In the genomic region with DNA sequence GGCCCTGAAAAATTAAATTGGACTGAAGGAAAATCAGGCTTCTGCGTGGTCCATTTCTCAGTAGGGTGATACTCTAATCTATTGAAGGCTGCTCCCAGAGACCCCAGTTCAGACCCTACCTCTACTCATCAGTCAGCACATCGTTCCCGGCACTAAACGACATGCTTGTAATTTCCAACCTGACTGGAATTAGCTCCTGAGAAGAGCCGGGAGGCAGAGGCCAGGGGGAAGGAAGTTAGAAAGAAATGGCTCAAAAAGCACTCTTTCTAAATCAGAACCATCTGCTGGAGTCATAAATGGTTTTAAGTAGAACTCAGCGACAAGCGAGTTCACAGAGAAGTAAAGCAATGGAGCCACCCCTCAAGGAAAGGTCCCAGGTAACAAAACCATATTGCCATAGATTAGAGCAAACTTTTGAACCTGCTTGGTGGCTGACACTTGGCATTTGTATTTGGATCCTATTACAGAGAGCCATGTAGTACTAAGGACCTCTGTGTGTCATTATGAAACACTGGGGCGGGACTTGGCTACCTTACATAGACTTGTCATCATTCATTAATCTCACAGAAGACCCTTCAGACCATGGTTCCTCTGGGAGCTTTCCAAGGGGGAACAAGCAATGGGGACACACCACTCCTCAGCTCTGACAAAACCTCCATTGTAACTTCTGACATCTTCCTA, we compare ENCODE assay signal across 17 mouse cellular contexts.
DNase-seq lines count a peak whose midpoint lies in the region; ATAC-seq and TF ChIP-seq lines count a peak whose summit lies in the region.
"Had no signal": no experiment of that assay in that cellular context is flagged by ENCODE, and none has a peak within 500 bp of the region (broad histone marks: within the 10 kb centered on the region; RNA-seq: fewer than 3 reads in every experiment).

No protein-coding gene starts in this region.

- H3K27ac ChIP-seq in hindbrain, embryonic 11.5 days (ENCODE audit: low read depth, low read length): no peak overlapping the region
- no peak overlapping the region for H3K27ac ChIP-seq in hindbrain, postnatal 0 days
- H3K27ac ChIP-seq in embryonic facial prominence, embryonic 10.5 days (replicated peaks): peak overlapping the region; percentile 26; the same call in 1 of the 2 replicates
- H3K27ac ChIP-seq in limb, embryonic 13.5 days: no peak overlapping the region
- H3K27ac ChIP-seq: forebrain, embryonic 10.5 days; heart, adult 2 months; liver, embryonic 12.5 days; midbrain, embryonic 12.5 days had no signal

- no peak overlapping the region for H3K4me3 ChIP-seq in hindbrain, embryonic 11.5 days (ENCODE audit: low read depth, low read length)
- H3K4me3 ChIP-seq in hindbrain, postnatal 0 days (ENCODE audit: low read length): no peak overlapping the region
- H3K4me3 ChIP-seq in embryonic facial prominence, embryonic 10.5 days: no peak overlapping the region
- no peak overlapping the region for H3K4me3 ChIP-seq in limb, embryonic 13.5 days
- H3K4me3 ChIP-seq: forebrain, embryonic 10.5 days; heart, adult 2 months; liver, embryonic 12.5 days; midbrain, embryonic 12.5 days had no signal

- ATAC-seq in hindbrain, embryonic 11.5 days (ENCODE audit: low FRiP score): no peak
- ATAC-seq in hindbrain, postnatal 0 days: no peak
- peak; percentile 40 for ATAC-seq in limb, embryonic 13.5 days (ENCODE audit: low FRiP score, low read depth)
- ATAC-seq: inflammation-experienced regulatory T-cells, adult 6 months; liver, embryonic 12.5 days; Patski had no signal

- no peaks in the 10 kb centered on the region for H3K4me1 ChIP-seq in hindbrain, embryonic 11.5 days (replicated peaks; ENCODE audit: control insufficient read depth, insufficient read depth, low read length)
- no peaks in the 10 kb centered on the region for H3K4me1 ChIP-seq in hindbrain, postnatal 0 days (ENCODE audit: insufficient read depth, low read length)
- peaks cover 38% of the 10 kb centered on the region for H3K4me1 ChIP-seq in embryonic facial prominence, embryonic 10.5 days
- peaks cover 32% of the 10 kb centered on the region for H3K4me1 ChIP-seq in limb, embryonic 13.5 days
- H3K4me1 ChIP-seq: forebrain, embryonic 10.5 days; liver, embryonic 12.5 days; midbrain, embryonic 12.5 days had no signal

- H3K27me3 ChIP-seq in hindbrain, embryonic 11.5 days (ENCODE audit: control insufficient read depth, insufficient read depth, low read length): no peaks in the 10 kb centered on the region
- no peaks in the 10 kb centered on the region for H3K27me3 ChIP-seq in hindbrain, postnatal 0 days (ENCODE audit: insufficient read depth, low read length)
- H3K27me3 ChIP-seq in embryonic facial prominence, embryonic 10.5 days (replicated peaks; ENCODE audit: low read depth, poor library complexity, severe bottlenecking): no peaks in the 10 kb centered on the region
- H3K27me3 ChIP-seq in limb, embryonic 13.5 days: peaks cover 36% of the 10 kb centered on the region
- H3K27me3 ChIP-seq: CH12.LX; liver, embryonic 12.5 days; Patski had no signal

- WGBS in hindbrain, embryonic 11.5 days: 65% methylated on average over 8 of the region's 8 CpGs
- WGBS in hindbrain, postnatal 0 days: 91% methylated on average over 8 of the region's 8 CpGs
- WGBS in embryonic facial prominence, embryonic 10.5 days: 37% methylated on average over 8 of the region's 8 CpGs
- WGBS in limb, embryonic 13.5 days: 10% methylated on average over 8 of the region's 8 CpGs

- intact Hi-C loops in gastrocnemius, postnatal 36 days (cut with DNase I): no loop called here

- no peak overlapping the region for H3K9ac ChIP-seq in hindbrain, embryonic 11.5 days (ENCODE audit: low read depth, low read length)
- no peak overlapping the region for H3K9ac ChIP-seq in hindbrain, postnatal 0 days (replicated peaks; ENCODE audit: low read length)
- no peak overlapping the region for H3K9ac ChIP-seq in limb, embryonic 13.5 days
- H3K9ac ChIP-seq: liver, embryonic 12.5 days; midbrain, embryonic 12.5 days had no signal

- H3K9me3 ChIP-seq in hindbrain, embryonic 11.5 days (ENCODE audit: control insufficient read depth, low read length): no peaks in the 10 kb centered on the region
- H3K9me3 ChIP-seq in hindbrain, postnatal 0 days (ENCODE audit: low read length): no peaks in the 10 kb centered on the region
- no peaks in the 10 kb centered on the region for H3K9me3 ChIP-seq in embryonic facial prominence, embryonic 10.5 days
- no peaks in the 10 kb centered on the region for H3K9me3 ChIP-seq in limb, embryonic 13.5 days
- H3K9me3 ChIP-seq: forebrain, embryonic 10.5 days; liver, embryonic 12.5 days; midbrain, embryonic 12.5 days had no signal

- no peak for TF ChIP-seq CTCF in hindbrain, postnatal 0 days (IDR thresholded peaks at IDR 0.05; ENCODE audit: low read depth)

- H3K36me3 ChIP-seq in hindbrain, embryonic 11.5 days (ENCODE audit: control insufficient read depth, insufficient read depth, low read length): no peaks in the 10 kb centered on the region
- H3K36me3 ChIP-seq in hindbrain, postnatal 0 days (ENCODE audit: insufficient read depth, low read length): no peaks in the 10 kb centered on the region
- H3K36me3 ChIP-seq in embryonic facial prominence, embryonic 10.5 days (replicated peaks): no peaks in the 10 kb centered on the region
- H3K36me3 ChIP-seq in limb, embryonic 13.5 days: no peaks in the 10 kb centered on the region
- H3K36me3 ChIP-seq: forebrain, embryonic 10.5 days; liver, embryonic 12.5 days; midbrain, embryonic 12.5 days had no signal

- DNase-seq in hindbrain, embryonic 11.5 days (ENCODE audit: low spot score): peak; percentile 28
- no peak for DNase-seq in hindbrain, postnatal 0 days (ENCODE audit: low spot score)
- peak; percentile 65 for DNase-seq in embryo, embryonic 10 days (ENCODE audit: low spot score)
- peak; percentile 70 for DNase-seq in embryonic facial prominence, embryonic 10.5 days (ENCODE audit: low spot score)
- DNase-seq in gastrocnemius, postnatal 36 days: no peak
- no peak for DNase-seq in testis, postnatal 10 days (ENCODE audit: low spot score)
- DNase-seq: cerebellum, adult 11 months; heart, adult 2 months; kidney, postnatal 25 days; thymus, adult 2 months had no signal

- H3K4me2 ChIP-seq in hindbrain, embryonic 11.5 days (replicated peaks; ENCODE audit: low read depth, low read length): no peak overlapping the region
- no peak overlapping the region for H3K4me2 ChIP-seq in hindbrain, postnatal 0 days (ENCODE audit: low read depth, low read length)
- no peak overlapping the region for H3K4me2 ChIP-seq in limb, embryonic 13.5 days (replicated peaks)
- H3K4me2 ChIP-seq: liver, embryonic 12.5 days; midbrain, embryonic 12.5 days had no signal

Comparison
In these comparisons a context has a peak if more than half of its experiments do, and no peak if none do; other contexts are left out.
1. DNase-seq: peak in hindbrain, embryonic 11.5 days (single experiment), embryo, embryonic 10 days (single experiment) and embryonic facial prominence, embryonic 10.5 days (single experiment); none in hindbrain, postnatal 0 days (single experiment), gastrocnemius, postnatal 36 days (0 of 2) and testis, postnatal 10 days (single experiment).